Mouse (Mus musculus): Measurements from ENCODE around the gene Dgkk. TPM values are rescaled to one million over a fixed set of nuclear protein-coding genes. Genes with fewer than 3 reads are reported as not detected.
A peak's percentile ranks its signal among the peaks of the same experiment; 100 is the strongest.
"Not testable (repeated sequence)": the region's sequence is repeated elsewhere in the genome, so short reads cannot be mapped to it uniquely, and the experiment has no call there.

Dgkk gene
- polyA plus RNA-seq (2015; fragmentation: Nextera tagmentation; extraction: Ambion mirVana), result 0.48 and 0.56 TPM in 2 replicates

DNA sequence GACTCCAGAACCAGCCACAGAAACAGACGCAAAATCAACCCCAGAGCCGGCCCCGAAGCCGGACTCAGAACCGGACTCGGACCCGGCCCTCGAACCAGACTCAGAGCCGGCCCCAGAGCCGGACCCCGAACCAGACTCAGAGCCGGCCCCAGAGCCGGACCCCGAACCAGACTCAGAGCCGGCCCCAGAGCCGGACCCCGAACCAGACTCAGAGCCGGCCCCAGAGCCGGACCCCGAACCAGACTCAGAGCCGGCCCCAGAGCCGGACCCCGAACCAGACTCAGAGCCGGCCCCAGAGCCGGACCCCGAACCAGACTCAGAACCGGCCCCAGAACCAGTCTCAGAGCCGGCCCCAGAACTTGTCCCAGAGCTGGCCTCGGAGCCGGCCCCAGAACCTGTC, at the start of gene Dgkk:
Gene Dgkk, plus strand, starts transcription at position 301 of the 400 bp plus-strand sequence.
- H3K9me3 ChIP-seq; H3K9ac ChIP-seq; H3K27me3 ChIP-seq; ATAC-seq (ENCODE audit: borderline replicate concordance, extremely low read depth, low FRiP score, low TSS enrichment); H3K36me3 ChIP-seq; H3K4me1 ChIP-seq; H3K27ac ChIP-seq: not testable (repeated sequence)
- WGBS, result 27% methylated on average over 13 of the region's 30 CpGs
- Histone ChIP-seq H3K4me2 (peak within 1 kb of the TSS; percentile 62), H3K4me3 (peak within 1 kb of the TSS; percentile 38)

DNA sequence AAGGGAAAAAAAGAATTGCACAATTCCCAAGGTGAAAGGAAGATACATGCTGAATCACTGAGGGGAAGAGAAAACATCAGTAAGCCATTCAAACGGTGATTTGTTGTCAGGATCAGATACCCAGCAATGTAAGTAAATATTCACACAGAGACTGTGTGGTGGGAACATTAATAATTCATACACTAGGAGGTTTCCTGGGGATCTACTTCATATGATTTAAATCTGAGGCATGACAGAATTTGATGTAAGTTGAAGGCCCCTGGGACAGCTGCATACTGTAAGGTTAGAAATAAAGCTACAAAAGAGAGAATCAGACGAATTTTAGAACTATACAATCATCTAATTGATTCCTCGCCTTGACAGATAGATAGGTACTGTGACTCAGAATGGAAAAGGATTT, 45.1 kb upstream of the Dgkk start:
- 60% methylated on average over 3 of the region's 3 CpGs for WGBS
- Histone ChIP-seq H3K4me1 (no peaks in the 10 kb centered on the region), H3K9me3 (no peaks in the 10 kb centered on the region), H3K27me3 (no peaks in the 10 kb centered on the region), H3K27ac (no peak overlapping the region), H3K4me3 (no peak overlapping the region), H3K9ac (no peak overlapping the region), H3K4me2 (no peak overlapping the region), H3K36me3 (no peaks in the 10 kb centered on the region)
- no peak for ATAC-seq (ENCODE audit: borderline replicate concordance, extremely low read depth, low FRiP score, low TSS enrichment)

DNA sequence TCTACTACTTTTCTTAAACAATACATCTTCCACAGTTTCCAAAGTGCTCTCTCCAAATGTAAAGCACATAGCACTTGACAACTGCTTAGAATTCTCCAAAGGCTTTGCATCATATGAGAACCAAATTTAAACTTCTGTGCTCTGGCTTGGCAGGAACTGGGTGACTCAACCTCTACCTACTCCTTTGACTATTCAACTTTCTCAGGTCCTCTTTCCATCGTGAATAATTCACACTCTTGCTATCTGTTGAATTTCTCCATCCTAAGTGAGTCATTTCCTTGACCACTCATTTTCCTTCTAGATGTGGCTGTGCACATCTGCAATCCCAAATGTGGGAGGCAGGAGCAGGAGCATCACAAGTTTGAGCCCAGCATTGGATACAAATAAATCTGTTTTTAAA, 28.4 kb upstream of the Dgkk start:
- no peaks in the 10 kb centered on the region for H3K4me1 ChIP-seq
- no peaks in the 10 kb centered on the region for H3K36me3 ChIP-seq
- no peak overlapping the region for H3K4me3 ChIP-seq
- WGBS, result 38% methylated on average over 1 of the region's 1 CpGs
- no peaks in the 10 kb centered on the region for H3K9me3 ChIP-seq
- H3K27me3 ChIP-seq, result no peaks in the 10 kb centered on the region
- no peak for ATAC-seq (ENCODE audit: borderline replicate concordance, extremely low read depth, low FRiP score, low TSS enrichment)
- H3K9ac ChIP-seq, result no peak overlapping the region
- H3K4me2 ChIP-seq, result no peak overlapping the region
- H3K27ac ChIP-seq, result no peak overlapping the region

DNA sequence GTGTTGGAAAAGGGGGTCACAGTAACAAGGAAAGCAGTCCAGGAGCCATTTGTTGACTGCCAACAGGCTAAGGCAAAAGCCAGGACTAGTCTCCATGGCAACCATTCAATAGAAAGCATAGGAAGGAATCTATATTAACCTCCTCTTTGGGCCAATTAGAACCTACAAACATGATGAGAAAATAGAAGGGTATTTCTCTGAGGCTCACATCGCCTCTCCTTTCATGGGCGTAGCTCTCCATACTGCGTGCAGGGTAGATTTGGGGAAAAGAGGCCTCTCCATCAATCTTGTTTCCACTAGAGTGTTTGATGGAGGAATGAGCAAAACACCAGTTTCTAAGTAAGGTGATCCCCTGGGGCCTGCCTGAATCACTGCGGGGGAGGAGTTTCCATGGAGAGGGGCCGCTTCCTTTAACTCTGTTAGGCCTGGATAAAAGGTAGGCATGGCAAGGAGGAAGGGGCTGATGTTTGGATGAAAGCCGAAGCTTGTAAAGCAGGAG, 27.5 kb upstream of the Dgkk start:
- H3K9me3 ChIP-seq, result no peaks in the 10 kb centered on the region
- no peak for ATAC-seq (ENCODE audit: borderline replicate concordance, extremely low read depth, low FRiP score, low TSS enrichment)
- H3K4me3 ChIP-seq, result no peak overlapping the region
- no peaks in the 10 kb centered on the region for H3K27me3 ChIP-seq
- WGBS, result 42% methylated on average over 6 of the region's 6 CpGs
- no peak overlapping the region for H3K9ac ChIP-seq
- no peak overlapping the region for H3K4me2 ChIP-seq
- H3K4me1 ChIP-seq, result no peaks in the 10 kb centered on the region
- H3K27ac ChIP-seq, result no peak overlapping the region
- no peaks in the 10 kb centered on the region for H3K36me3 ChIP-seq

DNA sequence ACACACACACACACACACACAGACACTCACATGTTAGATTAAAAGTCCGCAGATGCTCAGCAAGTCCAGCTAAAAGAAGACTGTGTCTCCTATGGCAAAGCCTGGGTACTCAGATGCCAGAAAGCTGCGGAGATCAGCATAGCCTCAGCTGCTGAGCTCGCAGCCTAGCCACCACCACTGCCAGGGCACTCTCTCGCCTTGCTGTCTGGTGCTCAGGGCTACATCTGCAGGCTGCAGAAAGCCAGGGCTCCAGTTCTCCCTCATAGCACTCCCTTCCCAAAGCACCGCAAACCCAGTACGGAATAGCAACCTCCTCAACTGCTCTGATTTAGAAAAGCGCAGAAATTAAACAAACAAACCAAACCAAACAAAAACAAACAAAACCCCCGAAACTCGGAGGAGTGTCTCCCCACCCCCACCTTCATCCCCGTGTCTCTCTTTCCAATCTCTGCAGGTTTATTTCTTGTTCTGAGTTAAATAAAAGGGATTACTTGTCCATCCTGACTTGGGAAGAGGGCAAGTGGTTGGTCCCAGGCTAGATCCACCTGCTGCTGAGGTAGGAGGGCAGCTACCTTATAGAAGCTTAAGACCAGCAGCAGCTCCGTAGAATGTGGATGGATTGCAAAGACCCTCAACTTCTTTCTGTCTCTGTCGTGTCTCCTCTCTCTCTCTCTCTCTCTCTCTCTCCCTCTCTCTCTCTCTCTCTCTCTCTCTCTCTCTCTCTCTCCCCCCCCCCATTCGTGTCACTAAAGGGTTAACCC, 1.4 kb upstream of the Dgkk start:
- no peak overlapping the region for H3K9ac ChIP-seq
- ATAC-seq (ENCODE audit: borderline replicate concordance, extremely low read depth, low FRiP score, low TSS enrichment), result no peak
- no peaks in the 10 kb centered on the region for H3K9me3 ChIP-seq
- H3K27ac ChIP-seq, result no peak overlapping the region
- peak overlapping the region; percentile 62 for H3K4me2 ChIP-seq
- H3K4me3 ChIP-seq, result peak overlapping the region; percentile 38; the same call in 1 of the 2 replicates
- peaks cover 9% of the 10 kb centered on the region; the same call in 1 of the 2 replicates for H3K27me3 ChIP-seq
- WGBS, result 11% methylated on average over 12 of the region's 13 CpGs
- H3K4me1 ChIP-seq, result no peaks in the 10 kb centered on the region; the same call in 1 of the 2 replicates
- no peaks in the 10 kb centered on the region for H3K36me3 ChIP-seq

DNA sequence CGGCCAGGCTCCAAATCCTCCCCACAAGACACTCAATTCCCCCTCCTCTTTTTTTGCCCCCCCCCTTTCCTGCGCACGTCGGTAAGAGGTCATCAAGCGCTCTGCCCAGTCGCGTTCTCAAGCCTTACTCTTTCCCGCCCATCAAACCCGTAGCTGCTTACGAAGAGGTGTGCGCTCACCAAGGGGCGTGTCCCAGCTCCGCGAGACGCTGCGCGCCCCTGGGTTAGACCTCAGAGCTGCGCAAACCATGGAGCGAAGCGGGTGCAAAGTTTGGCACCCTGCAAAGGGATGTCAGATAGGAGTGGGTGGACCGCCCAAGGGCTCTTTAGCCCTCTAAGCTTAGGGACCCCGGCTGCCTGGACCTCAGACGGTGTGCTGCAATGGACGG, 862 bp upstream of the Dgkk start:
- 12% methylated on average over 21 of the region's 24 CpGs for WGBS
- Histone ChIP-seq H3K27ac (no peak overlapping the region), H3K4me2 (peak overlapping the region; percentile 62), H3K27me3 (peaks cover 9% of the 10 kb centered on the region; the same call in 1 of the 2 replicates), H3K9ac (no peak overlapping the region), H3K9me3 (no peaks in the 10 kb centered on the region), H3K4me3 (peak overlapping the region; percentile 38), H3K36me3 (no peaks in the 10 kb centered on the region), H3K4me1 (no peaks in the 10 kb centered on the region; the same call in 1 of the 2 replicates)
- ATAC-seq (ENCODE audit: borderline replicate concordance, extremely low read depth, low FRiP score, low TSS enrichment), result peak; percentile 87

DNA sequence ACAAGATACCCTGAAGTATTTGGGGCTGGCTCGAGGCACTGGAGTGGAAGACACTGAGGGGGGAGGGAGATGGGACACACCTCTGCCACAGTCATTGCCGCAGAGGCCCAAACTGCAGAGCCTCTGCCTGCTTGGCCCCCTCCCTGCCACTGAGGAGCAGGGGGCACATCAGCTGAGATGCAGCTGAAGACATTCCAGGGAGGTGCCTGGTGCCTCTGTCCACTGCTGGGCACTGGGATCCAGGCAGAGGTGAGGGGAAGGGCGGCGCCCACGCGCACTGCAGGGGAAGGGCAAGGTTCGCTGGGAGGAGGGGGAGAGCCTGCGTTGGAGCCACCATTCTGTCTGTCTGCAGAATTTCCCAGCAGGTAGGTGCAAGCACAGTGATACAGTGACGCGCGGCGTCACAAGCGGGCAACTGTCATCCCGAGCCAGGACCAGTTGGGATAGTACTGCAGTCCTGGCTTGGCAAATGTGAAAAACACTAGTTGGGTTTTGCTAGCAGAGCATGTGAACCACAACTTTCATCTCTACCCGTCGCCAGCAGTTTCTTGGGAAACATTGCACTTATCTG, 948 bp downstream of the Dgkk start:
- Histone ChIP-seq H3K4me1 (no peaks in the 10 kb centered on the region; the same call in 1 of the 2 replicates), H3K27me3 (peaks cover 9% of the 10 kb centered on the region; the same call in 1 of the 2 replicates), H3K36me3 (no peaks in the 10 kb centered on the region), H3K4me2 (peak overlapping the region; percentile 52), H3K4me3 (peak overlapping the region; percentile 22; the same call in 1 of the 2 replicates), H3K9ac (no peak overlapping the region), H3K9me3 (no peaks in the 10 kb centered on the region), H3K27ac (no peak overlapping the region)
- WGBS, result 18% methylated on average over 16 of the region's 16 CpGs
- no peak for ATAC-seq (ENCODE audit: borderline replicate concordance, extremely low read depth, low FRiP score, low TSS enrichment)

DNA sequence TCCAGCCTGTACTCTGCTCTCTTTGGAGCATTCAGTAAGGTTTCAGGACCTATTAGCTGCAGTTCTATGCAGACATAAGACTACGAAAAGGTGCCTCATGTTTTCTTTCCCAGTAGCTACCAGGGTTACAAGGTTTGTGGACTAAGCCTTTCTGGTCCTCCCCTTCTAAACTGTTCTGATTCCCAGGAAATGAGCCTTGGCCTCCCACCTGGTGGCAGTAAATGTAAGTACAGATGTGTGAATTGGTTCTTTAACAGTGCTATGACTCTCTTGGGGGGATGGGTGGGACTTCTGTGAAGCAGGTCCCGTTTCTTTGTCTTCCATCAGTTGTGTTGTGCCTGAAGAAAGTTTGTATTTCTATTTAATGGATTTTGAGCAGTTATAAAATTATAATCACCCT, 53.4 kb downstream of the Dgkk start:
- Histone ChIP-seq H3K9me3 (no peaks in the 10 kb centered on the region), H3K36me3 (no peaks in the 10 kb centered on the region), H3K27me3 (no peaks in the 10 kb centered on the region), H3K27ac (no peak overlapping the region), H3K4me3 (no peak overlapping the region), H3K4me2 (no peak overlapping the region), H3K9ac (no peak overlapping the region), H3K4me1 (no peaks in the 10 kb centered on the region)
- 33% methylated on average over 2 of the region's 2 CpGs for WGBS
- ATAC-seq (ENCODE audit: borderline replicate concordance, extremely low read depth, low FRiP score, low TSS enrichment), result no peak

DNA sequence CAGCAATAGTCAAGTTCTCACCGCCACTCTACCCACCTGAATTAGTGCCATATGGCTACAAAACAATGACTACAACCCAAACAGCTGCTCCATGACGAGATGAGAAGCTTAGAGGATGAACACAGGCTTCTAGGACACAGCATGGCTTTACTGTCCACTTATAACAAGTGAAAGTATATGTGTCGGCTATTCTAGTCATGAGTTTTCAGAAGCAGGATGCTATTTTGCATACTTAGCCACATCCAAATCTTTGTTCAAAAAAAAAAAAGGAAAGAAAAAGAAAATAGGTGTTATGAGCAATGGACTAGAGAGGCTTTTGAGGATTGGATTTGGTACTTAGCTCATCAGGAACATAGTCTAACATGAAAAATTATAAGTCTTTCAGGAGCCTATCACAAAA, 74.4 kb downstream of the Dgkk start:
- WGBS, result 55% methylated on average over 3 of the region's 3 CpGs
- Histone ChIP-seq H3K9me3 (no peaks in the 10 kb centered on the region), H3K9ac (no peak overlapping the region), H3K27me3 (no peaks in the 10 kb centered on the region), H3K4me1 (no peaks in the 10 kb centered on the region), H3K36me3 (no peaks in the 10 kb centered on the region), H3K4me2 (no peak overlapping the region), H3K4me3 (no peak overlapping the region), H3K27ac (no peak overlapping the region)
- no peak for ATAC-seq (ENCODE audit: borderline replicate concordance, extremely low read depth, low FRiP score, low TSS enrichment)

DNA sequence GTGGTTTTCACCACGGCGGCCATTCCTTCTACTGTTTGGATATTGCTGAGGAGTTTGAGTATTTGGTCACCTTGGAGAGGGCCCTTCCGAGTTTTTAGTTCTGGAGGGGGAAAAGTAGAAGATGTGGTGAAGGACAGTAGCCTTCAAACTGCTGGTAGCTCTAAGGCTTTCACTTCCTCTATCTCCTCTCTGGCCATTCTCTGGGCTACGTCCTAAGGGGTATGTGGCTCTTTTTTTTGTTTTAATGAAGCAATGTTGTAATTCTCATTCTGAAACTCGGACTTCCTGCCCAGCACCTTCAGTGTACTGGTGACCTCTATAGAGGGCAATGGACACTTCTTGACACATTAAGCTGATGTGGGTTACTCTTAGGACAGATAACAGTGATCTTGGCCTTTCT, 75.0 kb downstream of the Dgkk start:
- no peaks in the 10 kb centered on the region for H3K9me3 ChIP-seq

DNA sequence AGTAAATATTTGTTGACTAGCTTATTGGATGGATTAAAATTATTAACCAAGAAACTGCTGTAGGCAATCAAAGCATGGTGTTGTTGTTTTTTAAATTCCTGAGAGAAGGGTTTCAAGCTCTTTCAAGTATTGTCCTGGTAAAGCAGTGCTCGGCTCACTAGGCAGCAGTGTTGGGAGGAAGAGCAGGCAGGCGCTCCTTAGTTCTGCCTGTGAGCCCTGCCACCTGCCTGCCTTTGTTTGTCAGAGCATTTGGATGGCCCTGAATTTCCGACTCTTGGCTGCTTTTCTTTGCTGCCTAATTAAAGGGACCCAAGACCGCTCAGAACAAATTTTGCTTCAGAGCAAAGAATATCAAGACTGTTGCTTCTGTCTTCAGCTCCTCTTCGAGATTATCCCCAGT, 114.8 kb downstream of the Dgkk start:
- H3K36me3 ChIP-seq, result no peaks in the 10 kb centered on the region
- no peak for ATAC-seq (ENCODE audit: borderline replicate concordance, extremely low read depth, low FRiP score, low TSS enrichment)
- no peak overlapping the region for H3K9ac ChIP-seq
- no peaks in the 10 kb centered on the region for H3K4me1 ChIP-seq
- H3K4me3 ChIP-seq, result no peak overlapping the region
- peak overlapping the region; percentile 18; the same call in 1 of the 2 replicates for H3K4me2 ChIP-seq
- H3K27me3 ChIP-seq, result no peaks in the 10 kb centered on the region
- WGBS, result 28% methylated on average over 5 of the region's 5 CpGs
- H3K27ac ChIP-seq, result no peak overlapping the region
- H3K9me3 ChIP-seq, result no peaks in the 10 kb centered on the region

More for the DNA sequence above, 75.0 kb downstream of the Dgkk start:
- Histone ChIP-seq H3K27me3 (no peaks in the 10 kb centered on the region), H3K9ac (no peak overlapping the region), H3K4me2 (no peak overlapping the region), H3K27ac (no peak overlapping the region), H3K4me3 (no peak overlapping the region), H3K4me1 (no peaks in the 10 kb centered on the region), H3K36me3 (no peaks in the 10 kb centered on the region)
- ATAC-seq (ENCODE audit: borderline replicate concordance, extremely low read depth, low FRiP score, low TSS enrichment), result no peak
- 80% methylated on average over 5 of the region's 5 CpGs for WGBS

DNA sequence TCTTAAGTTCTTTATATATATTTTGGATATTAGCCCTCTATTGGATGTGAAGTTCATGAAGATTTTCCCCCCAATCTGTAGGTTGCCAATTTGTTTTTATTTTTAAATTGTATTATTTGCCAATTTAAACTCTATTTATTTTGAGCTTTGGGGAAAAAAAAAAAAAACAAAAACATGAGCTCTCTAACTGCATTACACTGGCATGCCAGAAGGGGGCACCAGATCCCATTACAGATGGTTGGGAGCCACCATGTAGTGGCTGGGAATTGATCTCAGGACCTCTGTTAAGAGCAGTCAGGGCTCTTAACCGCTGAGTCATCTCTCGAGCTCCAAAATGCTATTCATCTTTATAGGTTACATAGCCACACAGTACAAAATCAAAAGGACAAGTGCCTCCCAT, 131.9 kb downstream of the Dgkk start:
- H3K27ac ChIP-seq, result no peak overlapping the region
- no peaks in the 10 kb centered on the region for H3K4me1 ChIP-seq
- H3K9ac ChIP-seq, result no peak overlapping the region
- ATAC-seq (ENCODE audit: borderline replicate concordance, extremely low read depth, low FRiP score, low TSS enrichment), result no peak
- no peak overlapping the region for H3K4me3 ChIP-seq
- H3K27me3 ChIP-seq, result no peaks in the 10 kb centered on the region
- H3K36me3 ChIP-seq, result no peaks in the 10 kb centered on the region
- H3K4me2 ChIP-seq, result no peak overlapping the region
- 83% methylated on average over 2 of the region's 2 CpGs for WGBS
- no peaks in the 10 kb centered on the region for H3K9me3 ChIP-seq

Measured in lung, embryonic 15.5 days (tissue).